Mouse (Mus musculus): ENCODE results near the gene Cavin4.

GRCm38 (mm10) chr4:48676570-48677185 lies 13.4 kb downstream of the Cavin4 start:
- TF ChIP-seq POLR2A (IDR thresholded peaks at IDR 0.05; ENCODE audit: extremely low read depth, insufficient read depth, low read length) (no peak), CTCF (IDR thresholded peaks at IDR 0.05; ENCODE audit: low read depth, low read length) (no peak)
